Mouse (Mus musculus) bone marrow macrophage, adult 2 months (primary cell): Measurements from ENCODE around the gene Tbr1.

Experiments used
- CTCF ChIP-seq: IDR thresholded peaks from 2 replicates; pipeline ENCODE4 v1.5.1; 2012; ENCODE audit warnings: low read depth, mild to moderate bottlenecking, low read length, moderate library complexity
- POLR2A ChIP-seq: IDR thresholded peaks from 2 replicates; pipeline ENCODE4 v1.6.1; 2012; ENCODE audit warnings: mild to moderate bottlenecking, low read depth, low read length, borderline replicate concordance

GRCm38 (mm10) chr2:61810751-61811150 is 8.0 kb downstream of the Tbr1 start:
- TF ChIP-seq CTCF (no peak), POLR2A (no peak)
